Mouse (Mus musculus) WW6 (cell line): ENCODE results near the gene Pimreg.
A peak's percentile ranks its signal among the peaks of the same experiment; 100 is the strongest.

Source experiments
- DNase-seq: peaks from one replicate; pipeline ENCODE4 v3.0.0-alpha.2; 2013; ENCODE audit warnings: low read depth, low spot score

Gene Pimreg

DNA sequence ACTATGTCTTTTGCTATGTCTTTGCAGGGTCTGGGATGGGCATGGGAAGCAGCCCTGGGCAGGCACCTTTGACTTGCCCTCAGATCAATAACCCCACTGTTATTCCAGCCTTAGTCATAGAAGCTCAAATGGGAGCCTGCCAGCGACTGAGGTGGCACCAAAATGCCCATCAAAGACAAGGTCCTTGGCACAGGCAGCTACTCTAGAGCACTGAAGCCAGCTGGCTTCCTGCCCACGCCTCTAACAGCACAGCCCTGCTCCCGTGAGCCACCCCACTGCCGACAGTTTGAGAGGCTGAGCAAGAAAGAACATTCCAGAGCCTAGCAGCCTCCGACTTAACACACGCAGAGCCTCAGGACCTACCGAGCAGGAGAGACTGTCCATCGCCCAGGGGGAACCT is 23.3 kb downstream of the Pimreg start:
- DNase-seq: no peak

DNA sequence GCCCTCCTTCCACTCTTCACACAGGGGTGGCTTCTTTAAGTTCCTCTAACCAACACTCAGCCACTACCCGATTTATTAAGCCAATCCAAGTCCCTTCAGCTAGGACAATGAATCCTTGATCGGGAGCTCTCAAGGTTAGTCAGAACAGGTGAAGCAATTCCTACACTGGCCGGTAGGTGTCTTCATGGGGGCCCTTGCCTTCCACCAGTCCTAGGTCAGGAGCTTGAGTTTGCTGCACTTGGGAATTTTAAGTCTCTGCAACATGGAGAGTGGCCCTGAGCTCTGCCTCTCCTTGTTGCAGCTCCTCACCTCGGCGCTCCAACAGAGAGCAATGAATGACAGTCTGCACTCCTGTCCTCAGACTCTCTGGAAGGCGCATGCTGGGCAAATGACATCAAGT is 24.5 kb downstream of the Pimreg start:
- peak; percentile 50 for DNase-seq

DNA sequence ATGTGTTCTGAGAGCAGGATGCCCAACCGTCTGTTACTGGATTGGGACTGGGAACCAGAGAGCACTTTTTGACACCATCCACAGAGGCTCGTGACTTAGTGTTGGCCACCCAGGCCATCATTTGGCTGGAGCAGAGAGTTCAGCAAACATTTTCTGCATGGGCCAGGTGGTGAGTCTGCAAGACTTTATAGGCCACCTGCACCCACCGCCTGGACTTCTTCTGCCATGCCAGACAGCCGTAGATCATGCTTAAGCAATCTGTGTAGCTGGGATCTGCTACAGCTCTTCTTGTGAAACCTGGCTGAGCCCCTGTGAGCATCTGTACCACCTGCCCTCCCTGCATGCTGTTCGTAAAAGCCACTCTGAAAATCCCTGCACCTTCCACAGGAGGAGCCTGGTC is 25.5 kb downstream of the Pimreg start:
- DNase-seq: no peak

DNA sequence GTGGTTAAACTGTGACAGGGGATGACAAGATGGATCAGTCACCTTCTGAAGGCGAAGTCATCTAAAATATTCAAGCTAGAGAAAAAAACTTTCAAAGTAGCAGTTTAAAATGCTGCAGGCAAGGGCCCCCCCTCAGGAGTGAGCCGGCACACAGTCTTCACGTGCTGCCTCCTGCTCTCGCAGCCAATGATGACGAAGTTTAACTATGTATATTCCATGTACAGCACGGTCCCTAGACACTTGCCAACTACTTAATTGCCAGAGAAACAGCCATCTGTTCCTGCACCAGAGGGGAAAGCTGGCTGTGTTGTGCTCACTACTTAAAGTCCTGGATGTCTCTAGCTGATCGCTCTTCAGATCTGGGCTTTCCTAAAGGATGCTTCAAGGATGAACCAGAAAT is 26.2 kb downstream of the Pimreg start:
- DNase-seq: no peak

DNA sequence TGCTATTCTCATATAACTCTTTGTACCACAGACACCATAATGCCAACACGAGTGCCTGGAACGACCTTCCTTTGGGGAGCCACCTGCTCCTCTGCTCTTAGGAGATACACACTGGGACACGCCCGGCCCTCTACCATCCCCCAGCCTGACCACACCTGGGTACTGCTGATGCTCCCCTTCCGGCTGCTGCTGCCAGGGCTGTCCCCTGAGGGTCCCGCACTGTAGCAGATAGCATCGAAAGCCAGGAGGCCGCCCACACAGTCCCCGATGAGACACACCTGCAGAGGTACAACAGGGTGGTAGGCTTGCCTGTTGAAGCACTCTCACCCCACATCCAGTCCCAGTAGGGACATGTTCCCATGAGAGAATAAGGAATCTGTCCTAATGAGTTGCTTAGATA is 28.9 kb downstream of the Pimreg start:
- no peak for DNase-seq

DNA sequence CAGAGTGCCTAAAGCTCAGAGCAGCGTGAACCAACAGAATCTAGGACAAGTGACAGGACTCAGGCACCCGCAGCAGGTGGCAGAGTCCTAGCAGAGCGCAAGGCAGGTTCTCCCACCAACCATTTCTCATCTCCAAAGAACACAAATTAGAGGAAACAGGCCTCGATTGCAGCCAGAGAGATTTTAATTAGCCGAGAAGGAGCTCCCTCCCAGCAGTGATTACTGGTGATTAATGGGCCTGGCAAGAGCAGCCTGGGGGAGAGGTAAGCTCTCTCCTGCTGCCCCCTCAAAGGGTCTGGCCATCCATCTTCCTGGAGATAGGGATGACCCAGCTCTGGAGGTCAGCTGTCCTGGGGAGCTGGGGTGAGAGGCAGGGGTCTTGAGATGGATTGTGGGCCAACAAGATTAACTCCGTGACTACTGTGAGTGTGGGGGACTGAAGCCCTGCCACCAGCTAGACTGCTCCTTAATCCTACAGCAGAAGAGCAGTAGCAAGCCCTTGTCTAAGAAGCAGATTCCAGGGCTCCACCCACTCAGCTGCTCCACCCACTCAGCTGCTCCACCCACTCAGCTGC is 30.6 kb downstream of the Pimreg start:
- DNase-seq: no peak

DNA sequence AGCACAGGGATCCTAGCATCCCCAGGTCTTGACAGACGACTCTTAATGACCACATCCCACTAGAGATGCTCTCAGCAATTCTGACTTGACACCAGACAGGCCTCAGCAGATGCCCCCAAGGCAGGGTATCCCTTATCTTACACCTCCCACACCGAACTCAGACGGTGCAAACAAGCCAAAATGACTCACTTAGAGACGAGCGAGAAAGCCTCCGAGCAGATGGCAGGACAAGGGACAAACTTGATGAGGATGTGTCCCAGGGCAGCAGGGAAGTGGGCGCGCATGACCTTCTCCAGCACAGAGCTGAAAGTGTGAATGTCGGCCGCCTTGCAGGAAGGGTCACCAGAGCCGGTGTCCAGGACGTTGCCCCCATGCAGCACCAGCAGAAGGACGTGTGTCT is 32.4 kb downstream of the Pimreg start:
- DNase-seq: no peak

DNA sequence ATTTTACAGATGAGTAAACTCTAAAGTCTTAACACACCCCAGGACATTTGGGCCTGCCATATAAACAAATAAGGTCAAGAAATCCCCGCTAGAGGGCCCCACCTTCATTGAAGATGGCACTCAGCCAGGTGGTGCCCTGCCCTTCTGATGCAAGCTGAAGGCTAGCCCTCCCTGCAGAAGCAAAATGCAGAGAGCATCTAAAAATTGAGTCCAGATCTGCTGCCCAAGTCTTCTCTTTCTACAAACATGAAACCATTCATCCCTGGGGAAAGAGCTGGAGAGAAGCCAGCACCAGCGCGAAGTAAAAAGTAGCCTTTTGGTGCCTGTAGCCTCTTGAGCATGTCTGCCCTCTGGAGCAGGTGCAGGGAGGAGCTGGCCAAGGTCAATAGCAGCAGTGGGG is 36.2 kb downstream of the Pimreg start:
- no peak for DNase-seq

DNA sequence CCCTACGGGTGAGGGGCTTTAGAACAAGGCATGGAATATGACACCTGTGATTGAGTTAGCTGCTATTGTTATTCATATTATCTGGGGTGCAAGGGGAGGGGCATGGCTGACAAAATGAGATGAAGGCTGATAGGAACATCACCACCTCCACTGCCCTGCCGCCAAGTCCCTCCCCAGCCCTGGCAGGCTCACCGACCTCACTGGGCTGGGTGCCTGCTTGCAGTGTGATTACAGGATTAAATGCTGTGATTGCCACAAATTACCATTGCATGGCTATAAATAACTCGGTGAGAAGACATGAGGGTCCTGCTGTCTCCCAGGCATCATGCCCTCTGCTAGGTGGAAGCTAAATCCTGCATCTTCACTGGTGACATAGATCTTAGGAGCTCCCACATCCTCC is 36.8 kb downstream of the Pimreg start:
- no peak for DNase-seq

DNA sequence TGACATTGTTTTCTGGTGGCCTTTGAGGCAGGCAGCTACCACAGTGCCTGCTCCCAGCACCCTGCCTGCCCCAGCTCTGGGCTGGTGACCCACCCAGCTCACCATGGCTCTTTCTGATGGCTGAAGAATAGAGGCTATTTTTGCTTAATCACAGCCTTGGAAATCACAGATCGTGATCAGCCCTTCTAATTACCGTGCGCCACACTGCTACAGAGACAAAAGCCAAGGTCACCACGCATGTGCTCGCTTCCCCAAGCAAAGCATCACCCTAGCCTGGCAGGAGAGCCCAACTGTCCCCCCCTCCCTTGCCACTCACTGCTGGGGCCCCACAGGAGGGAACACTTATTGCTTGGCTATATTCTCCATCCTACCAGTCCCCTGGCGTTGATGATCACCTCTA is 38.6 kb downstream of the Pimreg start:
- no peak for DNase-seq

DNA sequence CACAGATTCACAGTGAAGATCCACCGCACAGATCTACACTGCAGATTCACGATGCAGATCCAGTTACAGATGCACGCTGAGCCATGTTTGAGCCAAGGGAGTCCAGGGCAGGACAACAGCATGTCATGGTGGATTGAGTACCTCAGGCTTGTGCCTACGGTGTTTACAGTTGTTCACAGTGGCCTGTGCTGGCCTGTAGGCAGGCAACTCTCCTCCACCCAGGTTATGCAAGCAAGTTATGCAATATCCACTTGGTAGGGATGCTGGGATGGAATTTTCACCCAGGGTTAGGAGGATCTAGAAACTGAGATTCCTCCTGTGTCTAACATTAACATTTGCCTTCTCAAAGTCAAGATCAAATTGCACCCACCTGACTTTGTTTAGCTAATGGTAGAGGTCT is 40.8 kb downstream of the Pimreg start:
- no peak for DNase-seq

DNA sequence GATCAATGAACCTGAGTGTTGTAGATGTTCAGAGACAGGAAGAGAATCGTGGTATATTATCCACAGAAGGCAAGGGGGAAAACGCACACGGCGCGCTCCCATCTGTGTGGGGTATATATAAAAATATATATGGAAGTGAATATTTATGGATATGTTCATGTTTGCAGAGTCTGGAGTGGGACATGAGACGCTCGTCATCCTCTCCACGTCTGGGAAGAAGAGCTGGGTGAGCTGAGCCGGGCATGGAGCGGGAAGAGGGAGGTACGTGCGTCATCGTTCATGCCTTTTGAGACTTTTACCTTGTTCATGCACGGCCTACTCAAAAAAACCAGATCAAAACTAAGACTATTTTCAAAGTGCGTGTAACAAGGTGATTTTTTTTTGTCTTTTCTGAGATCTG is 42.5 kb downstream of the Pimreg start:
- DNase-seq: no peak

DNA sequence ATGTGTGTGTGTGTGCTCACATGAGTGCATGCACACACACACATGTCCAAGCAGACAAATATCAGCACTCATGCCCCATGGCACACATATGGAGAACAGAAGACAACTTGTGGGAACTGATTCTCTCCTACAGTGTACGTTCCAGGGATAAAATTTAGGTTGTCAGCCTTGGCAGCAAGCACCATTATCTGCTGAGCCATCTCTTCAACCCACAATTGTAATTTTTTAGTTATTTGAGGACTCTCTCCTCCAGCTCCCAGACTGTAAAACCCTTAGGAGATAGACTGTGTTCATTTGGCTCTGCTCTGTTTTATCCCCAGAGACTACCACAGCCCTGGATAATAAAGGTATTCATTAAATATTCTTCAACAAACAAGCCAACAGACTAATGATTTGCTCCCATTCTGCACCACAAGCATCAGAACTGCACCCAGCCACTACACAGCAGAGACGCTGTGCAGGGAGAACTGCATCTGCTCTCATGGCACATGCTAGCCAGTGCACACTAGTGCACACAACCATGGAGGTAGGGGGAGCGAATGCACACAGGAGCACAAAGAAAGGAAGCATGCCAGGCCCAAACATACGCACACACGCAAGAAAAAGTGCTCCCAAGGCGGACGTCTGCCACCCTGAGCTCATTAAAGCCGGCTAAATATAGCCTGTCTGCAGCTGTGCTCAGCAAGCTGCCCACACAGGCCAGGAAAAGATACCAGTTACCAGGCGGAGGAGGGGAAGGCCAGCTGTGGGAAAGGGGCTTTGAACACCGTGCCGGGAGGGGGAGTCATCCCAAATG is 44.6 kb downstream of the Pimreg start:
- no peak for DNase-seq

DNA sequence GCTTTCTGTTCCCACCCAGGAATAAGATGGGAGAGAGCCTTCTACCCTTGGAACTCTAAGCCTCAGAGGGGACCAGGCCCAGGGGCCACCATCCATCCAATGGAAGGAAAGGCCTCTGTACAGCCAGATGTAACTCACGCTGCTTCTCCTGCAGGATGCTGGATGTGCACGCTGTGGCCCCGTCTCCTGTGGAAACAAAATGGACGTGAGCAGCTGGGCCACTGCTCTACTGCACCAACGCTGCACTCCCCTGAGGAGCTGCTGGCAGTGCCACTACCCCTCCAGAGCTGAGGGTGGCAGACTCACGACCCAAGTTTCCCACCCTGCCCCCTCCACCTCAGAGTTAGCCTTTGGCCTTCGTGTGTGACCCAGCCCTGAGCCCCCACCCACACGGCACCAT is 50.6 kb downstream of the Pimreg start:
- no peak for DNase-seq

DNA sequence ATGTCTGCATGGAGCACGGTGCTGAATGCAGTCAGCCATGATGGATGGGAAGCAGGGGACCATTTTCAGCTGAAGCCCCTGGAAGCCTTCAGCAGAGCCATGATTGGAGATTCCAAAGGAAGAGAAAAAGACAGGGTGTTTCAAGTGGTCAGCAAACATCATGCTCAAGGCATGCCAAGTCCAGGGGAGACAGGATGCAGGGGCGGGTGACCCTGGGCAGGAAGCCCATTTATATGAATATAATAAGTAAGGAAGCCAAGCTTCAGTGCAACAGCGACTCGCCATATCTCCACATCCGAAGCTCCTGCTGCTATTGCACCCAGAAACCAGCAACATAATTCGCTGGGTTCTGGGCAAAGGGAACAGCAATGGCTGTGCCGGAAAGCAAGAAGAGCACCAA is 52.6 kb downstream of the Pimreg start:
- no peak for DNase-seq

DNA sequence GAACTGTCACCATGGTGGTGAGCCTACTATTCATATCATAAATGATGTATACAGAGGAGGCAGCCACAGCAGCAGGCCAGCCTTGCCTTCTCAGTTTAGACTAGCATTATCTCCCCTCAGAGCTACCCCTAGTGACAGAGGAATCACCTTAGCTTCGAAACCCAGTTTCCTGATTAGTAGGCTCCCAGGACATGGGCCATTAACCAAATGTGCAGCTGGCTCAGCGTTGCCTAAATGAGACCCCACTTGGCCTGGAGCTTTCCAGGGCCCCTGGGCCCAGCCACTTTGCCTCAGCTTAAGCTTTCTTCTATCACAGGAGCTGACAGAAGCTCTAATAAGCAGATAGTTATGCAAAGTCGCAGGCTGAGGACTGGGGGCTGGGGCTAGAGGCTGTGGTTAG is 54.2 kb downstream of the Pimreg start:
- DNase-seq: no peak
